Mouse (Mus musculus) ZHBTc4 (cell line): ENCODE measurements at regions not wholly inside any gene's neighbourhood (a gene's known extent, or its start where the extent isn't known, plus 50 kb on each side); places are given as distances from the start of the nearest gene placed in this dataset.

Experiments
- DNase-seq: peaks from one replicate; pipeline ENCODE4 v3.0.0-alpha.2; 2011; ENCODE audit warnings: low read depth, low spot score

DNA sequence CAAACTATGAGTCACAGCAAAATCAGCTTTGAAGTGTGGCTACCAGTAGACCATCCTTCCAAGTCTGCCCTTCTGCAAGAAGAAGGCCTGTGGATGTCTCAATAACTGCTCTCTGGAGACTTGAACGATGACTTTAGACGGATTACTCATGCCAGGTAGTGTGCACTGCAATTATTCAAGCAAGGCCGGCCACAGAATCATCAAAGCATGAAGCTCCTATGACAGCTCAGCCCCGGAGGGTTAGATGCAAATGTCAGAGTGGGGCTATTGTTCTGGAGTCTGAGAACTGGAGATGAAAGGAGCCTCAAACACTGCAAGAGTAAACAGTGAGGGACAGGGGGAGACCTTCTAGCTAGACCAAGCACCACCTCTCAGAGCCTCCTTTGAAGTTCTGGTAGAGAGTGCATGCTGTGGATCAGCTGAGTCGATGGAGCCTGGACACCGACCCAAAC, 173.8 kb upstream of the Dmrta1 start:
- no peak for DNase-seq

DNA sequence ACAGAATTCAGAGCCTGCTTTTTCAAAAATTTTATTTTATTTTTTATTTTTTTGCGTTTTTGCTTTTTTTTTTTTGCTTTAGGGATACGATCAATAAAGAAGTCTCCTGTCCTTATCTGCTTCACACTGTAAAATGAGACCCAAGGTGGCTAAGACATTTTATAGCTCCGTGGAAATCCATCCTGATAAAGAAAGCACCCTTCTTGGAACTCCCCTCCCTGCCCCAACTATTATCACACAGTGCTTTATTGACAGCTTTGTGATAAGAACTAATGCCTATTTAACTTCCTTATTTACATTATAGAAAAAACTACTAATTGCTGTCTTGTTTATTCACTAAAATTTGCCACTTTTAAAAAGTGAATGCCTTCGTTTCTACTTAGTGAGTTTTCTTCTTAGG, 179.0 kb upstream of the Dmrta1 start:
- no peak for DNase-seq

DNA sequence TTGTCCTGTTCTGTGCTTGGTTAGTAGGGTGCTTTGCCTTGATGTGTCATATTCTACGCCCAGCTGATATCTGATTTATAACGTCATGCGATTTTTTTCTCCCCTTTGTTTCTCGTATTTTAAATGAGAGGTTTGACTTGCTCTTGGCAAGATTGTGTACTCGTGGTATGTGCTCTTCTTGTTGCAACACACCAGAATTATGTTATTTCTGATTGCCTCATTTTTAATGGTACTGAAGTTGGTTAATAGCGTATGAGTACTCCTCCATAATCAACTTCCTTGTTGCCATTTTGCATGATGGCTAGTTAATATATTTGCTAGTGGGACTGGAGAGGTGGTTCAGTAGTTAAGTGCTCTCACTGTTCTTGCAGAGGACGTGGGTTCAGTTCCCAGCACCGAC, 180.1 kb upstream of the Cdkn2b start:
- no peak for DNase-seq

DNA sequence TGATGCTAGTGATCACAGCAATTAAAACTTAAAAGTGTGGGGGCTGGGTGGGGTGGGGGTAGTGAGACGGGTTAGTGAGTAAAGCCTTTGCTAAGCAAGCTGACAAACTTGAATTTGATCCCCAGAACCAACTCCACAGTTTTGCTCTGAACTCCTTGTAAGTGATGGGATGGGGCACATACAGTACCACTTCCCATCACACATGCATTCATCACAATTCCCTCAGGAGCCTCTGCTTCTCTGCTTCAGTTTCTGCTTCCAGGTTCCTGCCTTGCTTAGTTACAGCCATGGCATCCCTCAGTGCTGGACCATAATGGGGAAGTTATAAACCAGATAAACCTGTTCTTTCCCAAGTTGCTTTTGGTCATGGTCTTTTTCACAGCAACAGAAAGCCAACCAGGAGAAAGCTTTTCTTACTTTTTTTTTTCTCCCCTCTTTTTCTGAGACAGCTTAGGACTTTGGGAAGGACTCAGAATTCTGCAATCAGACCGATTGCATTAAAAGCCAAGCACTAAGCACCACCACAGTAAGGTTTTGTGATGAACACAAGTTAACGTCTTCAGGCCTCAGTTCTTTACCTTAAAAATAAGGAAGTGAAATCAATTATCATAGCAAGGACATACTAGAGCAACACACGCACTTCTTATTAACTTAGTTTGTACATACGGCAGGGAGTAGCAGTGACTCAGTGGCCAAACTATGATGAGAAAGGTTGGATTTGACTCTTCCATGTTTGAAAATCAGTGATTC, 176.8 kb upstream of the Cdkn2b start:
- no peak for DNase-seq

DNA sequence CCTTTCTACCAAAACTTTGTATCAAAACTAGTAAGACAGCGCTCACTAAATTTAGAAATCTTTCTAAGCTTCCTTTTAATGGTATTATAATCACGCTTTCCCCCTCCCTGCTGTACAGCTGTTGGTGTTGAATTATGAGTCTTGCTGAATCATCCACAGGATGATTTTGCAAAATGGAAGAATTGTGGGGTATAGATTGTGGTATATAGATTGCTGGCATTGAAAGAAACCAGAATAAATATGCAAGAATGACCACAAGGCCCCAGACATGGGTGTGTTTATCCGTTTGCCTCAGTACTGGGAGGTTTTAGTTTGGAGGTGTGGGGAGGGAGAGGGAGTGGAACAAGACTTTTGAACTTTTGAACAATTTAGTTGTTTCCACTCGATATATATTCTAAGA, 176.1 kb upstream of the Cdkn2b start:
- no peak for DNase-seq

DNA sequence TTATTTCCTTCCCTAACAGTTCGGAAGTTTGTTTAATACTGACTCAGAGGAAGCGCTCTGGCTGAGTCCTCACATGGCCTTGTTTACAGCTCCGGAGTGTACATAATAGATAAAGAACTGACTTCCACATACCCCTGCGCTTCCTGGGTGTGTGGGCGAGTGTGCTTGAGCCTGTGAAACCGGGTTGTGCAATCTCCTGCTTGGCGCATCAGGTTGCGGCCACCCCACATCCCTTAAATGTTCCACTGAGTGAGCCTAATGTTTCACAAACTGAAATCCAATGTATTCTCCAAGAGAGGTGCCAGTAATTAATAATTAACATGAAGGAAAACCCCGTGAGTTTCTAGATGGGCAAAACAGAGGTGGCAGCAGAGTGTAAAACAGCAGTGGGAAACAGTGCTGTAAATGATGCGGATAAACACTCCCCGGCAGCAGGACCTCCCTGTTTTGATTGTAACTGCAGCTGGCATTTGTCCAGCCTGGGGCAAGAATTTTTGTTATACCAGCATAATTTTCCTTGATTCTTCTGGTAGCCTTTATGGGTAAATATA, 175.2 kb upstream of the Cdkn2b start:
- DNase-seq: no peak

DNA sequence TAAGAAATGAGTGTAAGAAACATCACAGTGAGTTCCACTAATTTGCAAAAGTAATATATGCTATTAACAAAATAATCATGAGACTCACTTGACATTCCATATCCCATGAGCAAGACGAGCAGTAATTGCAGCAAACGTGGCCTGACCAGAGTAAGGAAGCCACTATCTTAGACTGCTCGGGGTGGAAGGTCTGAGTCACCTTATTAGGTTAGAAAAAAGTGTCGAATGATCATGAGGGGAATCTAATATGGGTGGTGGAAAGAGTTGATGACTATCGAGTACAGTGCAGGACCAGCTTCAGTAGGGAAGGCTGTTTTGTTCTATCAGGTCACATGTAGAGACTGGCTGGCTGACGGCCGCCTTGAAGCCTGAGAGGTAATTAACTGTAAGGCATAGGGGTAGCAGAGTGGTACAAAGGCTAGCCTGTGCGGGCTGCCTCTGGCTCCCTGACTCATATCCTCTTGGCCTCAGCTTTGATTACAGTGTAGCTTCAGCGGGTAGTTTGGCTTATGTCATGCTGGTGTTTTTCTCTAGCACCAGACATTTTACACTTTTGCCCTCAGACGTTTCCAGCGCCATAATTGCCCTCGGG, 167.9 kb upstream of the Cdkn2b start:
- no peak for DNase-seq

DNA sequence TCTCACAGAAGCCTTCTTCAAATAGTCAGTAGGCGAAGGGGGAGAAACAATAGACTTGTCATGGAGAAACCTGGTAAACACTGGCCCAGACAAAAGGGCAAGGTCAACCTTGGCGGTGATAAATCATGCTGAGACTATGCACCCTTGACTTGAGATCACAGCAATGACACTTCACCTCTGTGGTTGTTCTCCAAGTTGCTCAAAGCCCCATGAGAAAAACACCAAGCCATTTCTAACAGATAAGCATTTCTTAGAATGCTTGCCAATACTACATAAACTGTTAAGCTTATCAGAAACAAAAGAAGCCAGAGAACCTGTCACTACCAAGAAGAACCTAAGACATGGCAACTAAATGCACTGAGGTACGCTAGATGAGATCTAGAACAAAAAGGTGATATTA, 165.0 kb upstream of the Cdkn2b start:
- no peak for DNase-seq

DNA sequence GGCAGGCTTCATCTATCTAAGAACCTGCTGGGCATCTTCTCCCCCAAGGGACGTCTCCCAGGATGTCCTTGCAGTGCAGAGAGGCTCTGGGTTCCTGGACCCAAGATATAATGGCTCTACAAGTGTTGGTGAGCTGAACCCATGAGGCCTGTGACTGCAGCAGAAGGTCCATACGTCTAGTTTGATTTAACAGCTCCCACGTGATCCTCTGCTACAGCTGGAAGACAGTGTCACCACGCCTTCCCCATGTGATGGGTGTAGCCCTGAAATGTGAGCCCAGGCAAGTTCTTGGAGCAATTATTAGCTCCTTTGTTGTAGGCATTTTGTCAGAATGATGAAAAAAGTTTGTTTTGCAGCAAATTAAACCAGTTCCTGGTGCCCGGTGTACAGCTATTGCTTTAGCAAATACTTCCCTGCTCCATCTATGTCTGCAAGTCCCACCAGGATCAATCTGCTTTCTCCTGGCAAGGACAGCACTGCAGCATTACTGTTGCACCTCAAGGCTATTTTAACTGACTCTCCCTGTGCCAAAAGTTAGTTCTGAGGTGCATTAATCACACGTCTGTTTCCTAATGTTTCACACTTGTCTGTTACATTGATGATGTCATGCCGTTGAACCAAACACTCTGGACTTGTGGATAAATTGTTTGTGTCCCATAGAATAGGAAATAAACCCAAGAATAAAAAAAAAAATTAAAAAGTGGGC, 164.2 kb upstream of the Cdkn2b start:
- DNase-seq: peak; percentile 41

DNA sequence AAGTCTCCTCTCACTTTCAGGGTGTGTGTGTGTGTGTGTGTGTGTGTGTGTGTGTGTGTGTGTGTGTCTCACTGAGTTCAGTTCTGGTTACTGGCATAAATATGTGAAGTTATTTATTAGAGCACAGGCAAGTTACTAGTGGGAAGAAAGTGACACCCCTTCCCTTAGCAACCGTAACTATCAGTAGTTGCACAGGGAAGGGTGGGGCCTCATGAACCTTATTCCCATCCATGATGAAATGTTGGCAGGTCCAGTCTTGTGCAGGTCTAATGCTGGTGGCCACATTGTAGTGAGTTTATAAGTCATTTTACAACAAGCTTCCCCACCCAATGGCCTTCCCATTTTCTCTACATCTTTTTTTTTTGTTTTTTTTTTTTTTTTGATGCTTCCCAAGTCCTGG, 160.6 kb upstream of the Cdkn2b start:
- DNase-seq: no peak

DNA sequence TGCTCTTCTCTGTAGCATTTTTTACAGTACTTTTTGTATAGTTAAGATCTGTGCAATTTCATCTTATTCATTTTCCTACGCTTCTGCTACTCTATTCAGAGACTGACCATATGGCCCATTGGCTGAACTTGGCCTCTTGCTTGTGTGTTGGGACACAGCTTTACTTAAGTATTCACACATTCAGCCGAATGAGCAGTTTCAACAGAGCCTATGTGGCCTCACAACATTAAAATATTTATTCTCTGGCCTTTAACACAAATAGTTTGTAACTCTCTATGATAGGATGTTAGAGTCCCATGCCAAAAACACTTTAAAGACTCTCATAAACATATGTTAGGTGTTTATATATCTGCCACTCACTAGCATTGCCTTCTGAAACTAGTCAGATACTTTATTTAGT, 159.9 kb upstream of the Cdkn2b start:
- DNase-seq: no peak

DNA sequence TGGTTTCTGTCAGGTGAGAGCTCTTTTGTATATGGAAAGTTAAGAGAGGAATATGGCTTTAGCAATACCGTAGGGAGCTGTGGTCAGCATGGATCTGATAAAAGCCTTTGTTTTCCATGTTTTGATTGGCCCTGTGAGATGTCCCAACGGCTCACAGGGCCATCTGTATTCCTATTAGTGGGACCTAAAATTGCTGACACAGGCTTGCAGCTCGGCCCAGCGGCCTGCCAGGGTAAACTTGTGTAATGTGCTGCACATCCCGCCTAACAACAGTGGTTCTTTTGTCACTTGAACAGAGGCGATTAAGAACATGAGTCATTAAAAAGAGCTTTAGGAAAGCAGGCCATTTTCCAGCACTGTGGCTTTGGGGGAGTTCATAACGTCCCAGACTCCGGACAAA, 159.0 kb upstream of the Cdkn2b start:
- no peak for DNase-seq

DNA sequence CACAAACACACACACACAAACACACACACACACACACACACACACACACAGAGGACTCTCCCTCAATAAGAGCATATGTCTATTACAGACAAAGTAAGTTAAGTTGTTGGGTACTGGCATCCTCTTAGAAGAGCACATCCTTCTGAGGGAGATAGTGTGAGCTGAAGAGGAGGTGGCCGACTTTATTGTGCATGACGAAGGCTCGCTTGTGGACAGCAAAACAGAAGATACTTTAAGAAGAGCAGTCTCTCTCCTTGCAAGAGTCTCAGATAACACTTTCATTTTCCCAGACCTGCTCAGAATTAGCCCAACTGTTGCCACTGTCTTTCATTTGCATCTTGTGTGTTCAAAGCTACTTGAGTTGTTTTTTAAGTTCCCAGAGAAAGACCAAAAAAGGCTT, 158.6 kb upstream of the Cdkn2b start:
- no peak for DNase-seq

DNA sequence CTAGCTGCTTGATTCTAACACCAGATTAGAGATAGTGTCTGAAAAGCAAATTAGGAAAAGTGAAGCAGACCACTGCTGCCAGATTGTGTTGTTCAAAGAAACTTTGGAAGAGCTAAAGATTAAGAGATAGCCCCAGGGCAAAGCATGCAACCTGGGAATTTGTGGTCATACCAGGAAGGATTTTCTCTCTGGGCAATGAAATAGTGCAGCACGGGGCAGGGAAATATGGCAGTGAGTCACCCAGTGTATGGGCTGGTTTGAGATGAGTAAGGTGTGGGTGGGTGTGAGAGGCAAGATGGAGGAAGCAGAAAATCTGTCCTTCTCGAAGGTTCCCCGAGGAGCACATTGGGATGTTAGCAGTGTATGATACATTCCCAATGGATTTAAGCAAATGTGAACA, 155.9 kb upstream of the Cdkn2b start:
- DNase-seq: no peak

DNA sequence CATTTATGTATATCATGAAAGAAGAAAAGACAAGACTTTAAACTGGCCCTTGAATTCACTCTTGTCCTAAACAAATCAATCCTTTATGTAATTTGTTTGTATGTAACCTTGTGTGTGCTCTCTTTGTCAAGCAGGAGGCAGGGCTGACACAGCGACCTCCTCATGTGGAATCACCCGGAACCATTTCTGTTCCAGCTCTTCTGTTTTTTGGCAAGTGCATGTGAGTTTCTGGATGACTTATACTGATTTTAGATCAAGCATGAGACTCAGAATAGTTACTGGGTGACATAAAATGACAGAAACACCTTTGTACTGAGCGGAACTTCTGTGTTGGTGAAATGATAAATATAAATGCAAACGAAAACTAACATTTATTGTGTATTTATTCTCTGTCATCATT, 152.3 kb upstream of the Cdkn2b start:
- DNase-seq: no peak

DNA sequence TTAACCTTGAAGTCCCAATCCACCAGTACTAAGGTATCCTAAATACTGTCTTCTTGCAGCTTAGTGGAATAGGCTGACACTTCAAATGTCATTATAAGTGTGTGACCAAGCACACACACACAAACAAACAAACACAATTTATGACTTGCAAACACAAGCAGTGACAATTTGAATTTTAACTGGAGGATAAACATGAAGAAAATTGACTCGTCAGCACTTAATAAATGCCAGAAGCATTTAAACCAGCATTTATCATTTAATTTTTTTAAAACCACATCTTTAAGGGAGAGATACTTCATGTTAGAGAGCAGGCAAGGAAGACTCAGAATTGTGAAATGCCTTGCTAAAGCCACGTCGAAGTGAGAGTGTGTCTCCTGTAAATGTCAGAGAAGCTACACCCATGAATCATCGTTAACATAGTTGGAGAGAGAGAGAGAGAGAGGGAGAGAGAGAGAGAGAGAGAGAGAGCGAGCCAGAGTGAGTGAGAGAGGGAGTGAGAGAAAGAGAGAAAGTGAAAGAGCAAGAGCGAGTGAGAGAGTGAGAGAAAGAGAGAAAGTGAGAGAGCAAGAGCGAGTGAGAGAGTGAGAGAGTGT, 149.4 kb upstream of the Cdkn2b start:
- no peak for DNase-seq

DNA sequence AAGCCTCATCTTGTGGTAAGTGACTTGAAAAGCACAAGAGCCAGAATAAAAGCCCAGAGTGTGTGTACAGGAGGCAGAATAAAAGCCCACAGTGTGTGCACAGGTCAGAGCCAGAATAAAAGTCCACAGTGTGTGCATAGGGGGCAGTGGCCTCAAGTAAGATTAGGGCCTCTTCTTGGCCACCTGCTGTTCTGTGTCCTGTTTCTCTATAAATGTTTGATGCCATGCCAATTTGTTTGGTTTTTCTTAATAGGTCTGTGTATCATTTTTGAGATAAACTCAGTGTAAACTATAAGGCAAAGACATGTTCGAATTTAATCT, 148.5 kb upstream of the Cdkn2b start:
- DNase-seq: no peak

DNA sequence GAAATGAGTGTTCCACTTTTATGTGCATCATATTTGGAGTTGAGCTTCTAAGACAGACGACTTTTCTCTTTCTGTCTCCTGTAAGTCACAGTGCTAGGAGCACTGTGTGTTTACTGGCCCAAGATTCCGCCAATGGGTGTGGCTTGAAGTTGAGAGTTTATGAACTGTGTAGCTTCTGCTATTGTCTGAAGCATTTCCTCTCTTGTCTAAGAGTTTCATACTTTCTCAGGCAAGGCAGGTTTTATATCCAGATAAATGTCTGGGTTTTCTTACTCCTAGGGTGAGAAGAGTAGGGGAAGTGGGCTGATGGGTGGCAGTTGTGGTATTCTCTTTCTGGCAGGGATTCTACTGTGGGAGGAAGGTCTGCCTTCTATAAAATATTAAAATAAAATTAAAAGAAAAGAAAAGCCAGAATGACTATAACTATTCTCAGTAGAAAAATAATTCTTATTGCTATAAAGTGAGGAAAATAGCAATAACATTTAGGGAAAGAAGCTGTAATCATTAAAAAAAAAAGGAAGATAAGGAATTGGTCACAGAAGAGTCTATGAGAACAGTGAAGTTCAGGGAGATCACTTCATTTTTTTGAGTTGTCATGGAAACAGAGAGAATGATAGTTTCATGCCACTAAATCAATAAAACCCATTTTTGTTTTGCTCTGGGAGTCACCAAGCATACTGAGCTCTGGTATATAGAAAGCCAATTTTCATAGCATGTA, 147.9 kb upstream of the Cdkn2b start:
- DNase-seq: no peak

DNA sequence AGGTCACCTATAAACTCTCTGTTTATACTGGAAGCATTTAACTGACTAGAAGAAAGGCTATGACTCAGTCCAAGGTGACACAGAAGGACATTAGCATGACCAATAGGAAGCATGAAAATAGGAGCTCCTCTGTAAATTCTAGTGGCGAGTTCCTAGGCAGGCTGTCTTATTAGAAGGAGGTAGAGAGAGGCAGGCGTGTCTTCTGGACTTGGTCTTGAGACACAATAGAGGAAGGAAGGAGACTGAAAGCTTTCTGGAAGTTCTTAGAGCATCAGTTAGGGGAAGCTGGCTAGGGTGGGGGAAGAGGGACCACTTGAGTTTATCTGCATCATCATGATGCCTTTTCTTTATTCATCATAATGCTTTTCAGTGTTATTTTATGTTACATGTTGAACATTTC, 147.0 kb upstream of the Cdkn2b start:
- DNase-seq: no peak

DNA sequence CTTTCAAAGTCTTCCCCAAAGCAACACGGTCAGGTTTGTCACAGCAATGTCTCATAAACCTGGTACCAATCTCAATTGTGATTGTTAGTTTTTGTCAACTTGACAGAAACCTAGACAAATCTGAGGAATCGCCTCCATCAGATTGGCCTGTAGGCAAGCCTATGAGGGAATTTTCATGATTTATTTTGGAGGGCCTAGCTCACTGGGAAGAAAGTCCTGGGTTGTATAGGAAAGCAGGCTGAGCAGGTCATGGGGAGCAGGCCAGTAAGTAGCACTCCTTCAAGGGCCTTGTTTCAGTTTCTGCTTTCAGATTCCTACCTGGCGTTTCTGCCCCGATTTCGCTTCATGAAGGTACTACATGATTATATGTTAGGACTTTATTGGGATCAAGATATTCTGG, 144.1 kb upstream of the Cdkn2b start:
- no peak for DNase-seq

DNA sequence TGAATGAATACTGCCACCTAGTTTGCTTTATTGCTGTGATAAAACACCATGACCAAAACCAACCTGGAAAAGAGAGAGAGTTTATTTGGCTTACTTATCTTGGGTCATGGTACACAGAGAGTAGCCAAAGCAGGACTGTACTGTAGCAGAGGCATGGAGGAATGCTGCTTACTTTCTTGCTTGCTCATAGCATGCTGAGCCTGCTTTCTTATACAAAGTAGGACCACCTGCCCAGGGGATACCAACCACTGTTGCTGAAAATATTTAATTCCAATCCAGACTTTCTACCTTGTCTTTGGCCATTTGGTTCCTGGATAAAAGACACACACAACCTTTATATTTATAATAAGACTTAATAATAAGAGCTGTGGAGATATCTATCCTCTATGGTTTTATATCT, 142.2 kb upstream of the Cdkn2b start:
- no peak for DNase-seq

DNA sequence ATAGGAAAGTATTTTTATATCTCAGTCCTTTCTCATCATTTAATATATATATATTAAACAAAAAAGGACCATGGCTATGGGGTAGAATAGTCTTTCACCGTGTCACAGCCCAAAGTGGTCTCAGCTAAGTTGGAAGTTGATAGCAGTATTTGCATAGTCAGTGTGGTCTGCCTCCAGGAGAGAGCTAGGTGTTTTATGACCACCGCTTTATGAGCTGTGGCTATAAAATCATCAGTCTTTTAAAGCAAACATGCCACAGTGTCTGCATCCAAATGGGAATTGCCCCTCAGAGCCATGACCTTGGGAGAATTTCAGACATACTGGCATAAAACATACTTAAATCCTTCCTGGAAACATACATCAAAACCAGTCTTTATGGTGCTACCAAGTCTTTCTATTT, 140.9 kb upstream of the Cdkn2b start:
- no peak for DNase-seq
